Mouse (Mus musculus) layer of hippocampus, adult 18-20 months (tissue): ENCODE data around the gene Arel1. TPM values are rescaled to one million over a fixed set of nuclear protein-coding genes. Genes with fewer than 3 reads are reported as not detected.

Experiments
- DNase-seq, 2 experiments: peaks; one replicate each; pipeline ENCODE4 v3.0.0; 2022; ENCODE audit warnings: low spot score in 2 of 2
- total RNA-seq, 2 experiments: library from RNA; stranded (reverse); gene quantifications; 2 replicates each; pipeline ENCODE4 v1.2.3; 2021

The Arel1 gene
- total RNA-seq, 2 experiments from 2014 or later: 97.7 to 113 TPM

GRCm38 (mm10) chr12:84907627-84908480, 62.8 kb downstream of the Arel1 start:
- no peak for DNase-seq

GRCm38 (mm10) chr12:84907024-84907626, 63.6 kb downstream of the Arel1 start:
- DNase-seq: no peak

- DNase-seq: no peak
Observed at GRCm38 (mm10) chr12:84904399-84904798, 66.3 kb downstream of the Arel1 start.

- DNase-seq: no peak
Observed at GRCm38 (mm10) chr12:84900317-84900716, 70.4 kb downstream of the Arel1 start.

GRCm38 (mm10) chr12:84897322-84897721, 73.4 kb downstream of the Arel1 start:
- no peak for DNase-seq

GRCm38 (mm10) chr12:84896235-84896634, 74.5 kb downstream of the Arel1 start:
- DNase-seq: no peak

GRCm38 (mm10) chr12:84893648-84894628, 76.8 kb downstream of the Arel1 start:
- DNase-seq: no peak

GRCm38 (mm10) chr12:84890289-84890688, 80.4 kb downstream of the Arel1 start:
- DNase-seq: no peak

- no peak for DNase-seq
Observed at GRCm38 (mm10) chr12:84885107-84885876, 85.4 kb downstream of the Arel1 start.

GRCm38 (mm10) chr12:84884423-84885076, 86.2 kb downstream of the Arel1 start:
- DNase-seq: no peak

GRCm38 (mm10) chr12:84882796-84883195, 87.9 kb downstream of the Arel1 start:
- DNase-seq: no peak

GRCm38 (mm10) chr12:84880091-84880490, 90.6 kb downstream of the Arel1 start:
- no peak for DNase-seq

- DNase-seq: peak; percentile 29 to 61
Observed at GRCm38 (mm10) chr12:84876481-84877121, 94.1 kb downstream of the Arel1 start, which contains the start of gene Ltbp2. Gene Ltbp2, minus strand, starts transcription at chr12:84876532.

GRCm38 (mm10) chr12:84875761-84876480, 94.8 kb downstream of the Arel1 start:
- no peak for DNase-seq

GRCm38 (mm10) chr12:84873434-84873833, 97.3 kb downstream of the Arel1 start:
- no peak for DNase-seq

- DNase-seq: no peak
Observed at GRCm38 (mm10) chr12:84872310-84872709, 98.4 kb downstream of the Arel1 start.
